Mouse (Mus musculus) testis, adult 2 months (tissue): ENCODE data around the gene Ppp1r21.

Experiments
- CTCF ChIP-seq: fragments of 200-500 bp; IDR thresholded peaks from 2 replicates; pipeline ENCODE4 v1.5.1; 2012; ENCODE audit warnings: low read depth, mild to moderate bottlenecking, inconsistent platforms, low read length, moderate library complexity; ENCODE audit not compliant: control insufficient read depth, insufficient read depth, insufficient replicate concordance
- POLR2A ChIP-seq: fragments of 200-500 bp; IDR thresholded peaks from 2 replicates; pipeline ENCODE4 v1.6.1; 2012; ENCODE audit warnings: low read depth, mild to moderate bottlenecking, inconsistent platforms, low read length, moderate library complexity; ENCODE audit not compliant: control insufficient read depth

DNA sequence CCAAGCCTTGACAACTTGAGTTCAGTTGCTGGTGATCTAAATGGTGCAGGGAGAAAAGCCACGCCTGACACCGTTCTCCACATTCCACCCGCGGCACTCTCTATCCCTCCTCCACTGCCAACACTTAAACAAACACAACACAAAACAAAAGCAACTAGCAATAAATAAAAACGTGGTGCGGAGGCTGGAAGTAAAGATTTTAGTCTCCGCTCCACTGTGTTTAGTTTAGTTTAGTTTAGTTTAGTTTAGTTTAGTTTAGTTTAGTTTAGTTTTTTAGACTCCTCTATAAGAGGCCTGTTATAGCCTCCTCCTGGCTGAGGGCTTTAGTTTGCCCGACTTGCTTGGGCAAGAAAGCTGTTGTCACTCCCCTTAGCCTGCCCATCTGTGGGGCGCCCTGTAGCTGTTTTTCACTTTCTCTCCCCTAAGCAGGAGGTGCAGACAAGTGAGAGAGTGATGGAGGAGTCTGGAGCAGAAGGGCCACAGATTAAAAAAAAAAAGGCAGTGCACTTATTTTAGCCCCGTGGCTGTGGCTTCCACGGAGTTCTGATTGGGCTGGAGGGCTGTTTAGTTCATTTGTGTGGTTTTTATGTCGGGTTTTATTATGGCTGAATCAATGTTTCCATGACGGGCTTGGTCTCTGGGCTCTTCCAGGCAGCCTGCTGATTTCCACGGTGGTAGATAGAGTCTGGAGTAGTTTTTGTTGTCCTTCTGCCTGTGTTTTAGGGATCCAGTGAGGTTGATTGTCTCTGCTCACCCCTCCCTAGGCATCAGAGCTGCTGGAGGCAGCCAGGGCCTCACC lies 68.9 kb downstream of the Ppp1r21 start:
- TF ChIP-seq POLR2A (no peak), CTCF (no peak)
